Mouse (Mus musculus) embryonic facial prominence, embryonic 12.5 days (tissue): ENCODE measurements at regions not wholly inside any gene's neighbourhood (a gene's known extent, or its start where the extent isn't known, plus 50 kb on each side); places are given as distances from the start of the nearest gene placed in this dataset.

Source experiments
- ATAC-seq: fragments of 200-750 bp; cut with Nextera tagmentation; 2 replicates; pipeline ENCODE4 v1.8.0; 2017; ENCODE audit not compliant: insufficient number of reproducible peaks, insufficient read depth, low FRiP score, low TSS enrichment
- H3K27ac ChIP-seq: fragments of 300-500 bp; sonication (generic); 2 replicates; pipeline ENCODE4 v1.5.1; 2016; ENCODE audit warnings: mild to moderate bottlenecking
- H3K27me3 ChIP-seq: fragments of 300-500 bp; sonication (generic); 2 replicates; pipeline ENCODE4 v1.6.1; 2016; ENCODE audit warnings: mild to moderate bottlenecking, moderate library complexity
- H3K36me3 ChIP-seq: fragments of 300-500 bp; sonication (generic); 2 replicates; pipeline ENCODE4 v1.6.1; 2016; ENCODE audit warnings: mild to moderate bottlenecking
- H3K4me1 ChIP-seq: fragments of 300-500 bp; sonication (generic); 2 replicates; pipeline ENCODE4 v1.6.1; 2016
- H3K4me2 ChIP-seq: fragments of 300-500 bp; sonication (generic); replicated peaks from 2 replicates; pipeline ENCODE4 v1.6.1; 2016; ENCODE audit warnings: mild to moderate bottlenecking, moderate library complexity
- H3K4me3 ChIP-seq: fragments of 300-500 bp; sonication (generic); 2 replicates; pipeline ENCODE4 v1.5.1; 2016; ENCODE audit warnings: mild to moderate bottlenecking
- H3K9ac ChIP-seq: fragments of 300-500 bp; sonication (generic); 2 replicates; pipeline ENCODE4 v1.6.1; 2016; ENCODE audit warnings: mild to moderate bottlenecking, moderate library complexity
- H3K9me3 ChIP-seq: fragments of 300-500 bp; sonication (generic); 2 replicates; pipeline ENCODE4 v1.6.1; 2016; ENCODE audit warnings: mild to moderate bottlenecking, moderate library complexity
- WGBS: fragments of 180-500 bp; shearing (Covaris S2); methylation state at CpG from one replicate; pipeline ENCODE4 v1.1.7; 2016; 5-methylcytosine and 5-hydroxymethylcytosine counted together

GRCm38 (mm10) chr12:109521199-109521780, 68.7 kb downstream of the Dlk1 start:
- no peak overlapping the region for H3K9ac ChIP-seq
- H3K9me3 ChIP-seq = peaks cover 9% of the 10 kb centered on the region; the same call in 1 of the 2 replicates
- no peak overlapping the region for H3K4me3 ChIP-seq
- no peak for ATAC-seq
- no peaks in the 10 kb centered on the region for H3K36me3 ChIP-seq
- peaks cover 39% of the 10 kb centered on the region for H3K4me1 ChIP-seq
- WGBS = 83% methylated on average over 5 of the region's 5 CpGs
- H3K27me3 ChIP-seq = no peaks in the 10 kb centered on the region
- H3K4me2 ChIP-seq = no peak overlapping the region
- no peak overlapping the region for H3K27ac ChIP-seq

GRCm38 (mm10) chr12:109520414-109520813, 67.8 kb downstream of the Dlk1 start:
- Histone ChIP-seq H3K36me3 (no peaks in the 10 kb centered on the region), H3K4me1 (peaks cover 39% of the 10 kb centered on the region), H3K9me3 (0 out of 2 replicates have a peak, but pooled peaks cover 1% of the 10 kb centered on the region), H3K4me2 (no peak overlapping the region), H3K4me3 (no peak overlapping the region), H3K27me3 (no peaks in the 10 kb centered on the region), H3K9ac (no peak overlapping the region), H3K27ac (0 out of 2 replicates have a peak overlapping the region, but pooled peaks have one; percentile 23)
- ATAC-seq = no peak
- 54% methylated on average over 8 of the region's 8 CpGs for WGBS

GRCm38 (mm10) chr12:109519838-109520237, 67.2 kb downstream of the Dlk1 start:
- no peak overlapping the region for H3K4me2 ChIP-seq
- 61% methylated on average over 5 of the region's 5 CpGs for WGBS
- no peak for ATAC-seq
- no peaks in the 10 kb centered on the region for H3K27me3 ChIP-seq
- no peak overlapping the region for H3K9ac ChIP-seq
- H3K36me3 ChIP-seq = no peaks in the 10 kb centered on the region
- H3K9me3 ChIP-seq = no peaks in the 10 kb centered on the region
- 0 out of 2 replicates have a peak overlapping the region, but pooled peaks have one; percentile 30 for H3K27ac ChIP-seq
- no peak overlapping the region for H3K4me3 ChIP-seq
- H3K4me1 ChIP-seq = peaks cover 39% of the 10 kb centered on the region

- Histone ChIP-seq H3K27me3 (no peaks in the 10 kb centered on the region), H3K4me2 (no peak overlapping the region), H3K9ac (peak overlapping the region; percentile 25; the same call in 1 of the 2 replicates), H3K36me3 (no peaks in the 10 kb centered on the region), H3K27ac (peak overlapping the region; percentile 81), H3K4me3 (no peak overlapping the region), H3K9me3 (no peaks in the 10 kb centered on the region), H3K4me1 (peaks cover 34% of the 10 kb centered on the region)
- 3% methylated on average over 7 of the region's 7 CpGs for WGBS
- no peak for ATAC-seq
Measured at GRCm38 (mm10) chr12:109518413-109519021, 65.9 kb downstream of the Dlk1 start.

GRCm38 (mm10) chr12:109517764-109518163, 65.1 kb downstream of the Dlk1 start:
- peaks cover 35% of the 10 kb centered on the region for H3K4me1 ChIP-seq
- peak overlapping the region; percentile 81 for H3K27ac ChIP-seq

GRCm38 (mm10) chr12:109516961-109517360, 64.3 kb downstream of the Dlk1 start:
- WGBS = 46% methylated on average over 4 of the region's 4 CpGs
- H3K36me3 ChIP-seq = no peaks in the 10 kb centered on the region
- H3K27ac ChIP-seq = peak overlapping the region; percentile 81
- no peak overlapping the region for H3K4me3 ChIP-seq
- H3K4me1 ChIP-seq = peaks cover 43% of the 10 kb centered on the region
- no peak for ATAC-seq
- no peak overlapping the region for H3K4me2 ChIP-seq
- no peaks in the 10 kb centered on the region for H3K27me3 ChIP-seq
- H3K9me3 ChIP-seq = no peaks in the 10 kb centered on the region
- no peak overlapping the region for H3K9ac ChIP-seq

More at GRCm38 (mm10) chr12:109517764-109518163, 65.1 kb downstream of the Dlk1 start:
- H3K4me3 ChIP-seq = no peak overlapping the region
- ATAC-seq = no peak
- H3K9ac ChIP-seq = peak overlapping the region; percentile 25; the same call in 1 of the 2 replicates
- H3K4me2 ChIP-seq = no peak overlapping the region
- H3K27me3 ChIP-seq = no peaks in the 10 kb centered on the region
- 51% methylated on average over 7 of the region's 7 CpGs for WGBS
- no peaks in the 10 kb centered on the region for H3K36me3 ChIP-seq
- H3K9me3 ChIP-seq = no peaks in the 10 kb centered on the region

GRCm38 (mm10) chr12:109514292-109514818, 61.7 kb downstream of the Dlk1 start:
- H3K27ac ChIP-seq = no peak overlapping the region
- no peaks in the 10 kb centered on the region for H3K27me3 ChIP-seq
- no peaks in the 10 kb centered on the region for H3K9me3 ChIP-seq
- H3K4me2 ChIP-seq = no peak overlapping the region
- 59% methylated on average over 9 of the region's 9 CpGs for WGBS
- H3K4me3 ChIP-seq = no peak overlapping the region
- no peaks in the 10 kb centered on the region for H3K36me3 ChIP-seq
- ATAC-seq = no peak
- H3K4me1 ChIP-seq = peaks cover 46% of the 10 kb centered on the region
- H3K9ac ChIP-seq = no peak overlapping the region
